Mouse (Mus musculus): ENCODE measurements at regions not wholly inside any gene's neighbourhood (a gene's known extent, or its start where the extent isn't known, plus 50 kb on each side); places are given as distances from the start of the nearest gene placed in this dataset.

DNA sequence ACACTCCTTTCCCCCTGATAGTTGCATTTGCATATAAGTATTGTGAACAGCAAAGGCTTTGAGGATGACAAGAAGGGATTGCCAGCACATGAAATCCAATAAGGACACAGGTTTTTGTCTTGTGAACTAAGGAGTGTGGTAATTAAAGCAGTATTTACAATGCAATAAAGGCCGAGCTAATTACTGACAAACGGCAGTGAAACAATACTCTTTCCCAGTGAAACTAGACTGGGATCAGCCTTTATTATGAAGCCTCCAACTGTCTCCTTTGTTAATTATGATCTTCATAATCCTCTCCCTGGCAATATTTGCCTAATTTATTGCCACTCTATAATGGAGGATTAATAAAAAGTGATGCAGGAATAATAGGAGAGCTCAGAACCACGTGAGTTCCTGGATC is 704.2 kb upstream of the Api5 start:
- TF ChIP-seq CTCF (IDR thresholded peaks at IDR 0.05; ENCODE audit: borderline replicate concordance, extremely low read depth, insufficient read depth, insufficient read length), result no peak
- TF ChIP-seq POLR2A (IDR thresholded peaks at IDR 0.05; ENCODE audit: borderline replicate concordance, extremely low read depth, insufficient read depth, insufficient read length, poor library complexity, severe bottlenecking), result no peak
